Mouse (Mus musculus): ENCODE data around the gene Prkce.

The Prkce gene

GRCm38 (mm10) chr17:86615592-86616291 is 448.2 kb downstream of the Prkce start:
- DNase-seq (ENCODE audit: low spot score in 2 of 2) = no peak

DNA sequence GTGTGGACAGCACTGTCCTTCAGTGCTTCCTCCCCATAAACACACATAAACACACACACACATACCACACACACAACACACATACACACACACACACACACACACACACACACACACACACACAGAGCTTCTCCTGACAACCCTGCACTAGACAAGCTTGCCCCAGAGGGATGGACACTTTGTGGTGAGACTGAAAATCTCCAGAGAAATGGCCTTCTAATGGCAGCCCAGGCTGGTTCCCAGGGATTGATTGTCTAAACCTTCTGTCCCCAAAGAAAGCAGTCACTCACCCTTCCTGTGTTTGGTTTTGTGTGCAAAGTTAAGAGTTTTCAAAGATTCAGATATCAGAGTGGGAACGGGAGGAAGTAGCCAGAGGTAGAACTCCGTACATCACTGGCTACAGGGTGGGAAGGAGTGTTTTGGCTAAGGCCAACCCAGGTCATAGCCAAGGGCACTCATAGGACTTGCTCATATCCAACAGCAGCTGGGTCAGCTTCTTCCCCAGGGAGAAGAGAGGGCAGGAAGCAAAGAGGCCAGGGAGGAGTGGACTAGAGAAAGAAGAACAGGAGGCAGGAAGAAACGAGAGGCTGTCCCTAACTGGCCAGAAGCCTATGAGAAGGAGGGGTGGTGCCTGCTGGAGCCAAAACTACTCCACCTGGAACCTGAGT is 450.1 kb downstream of the Prkce start:
- no peak for DNase-seq (ENCODE audit: low spot score in 2 of 2)

GRCm38 (mm10) chr17:86618431-86618861 is 450.9 kb downstream of the Prkce start:
- no peak for DNase-seq (ENCODE audit: low spot score in 2 of 2)

DNA sequence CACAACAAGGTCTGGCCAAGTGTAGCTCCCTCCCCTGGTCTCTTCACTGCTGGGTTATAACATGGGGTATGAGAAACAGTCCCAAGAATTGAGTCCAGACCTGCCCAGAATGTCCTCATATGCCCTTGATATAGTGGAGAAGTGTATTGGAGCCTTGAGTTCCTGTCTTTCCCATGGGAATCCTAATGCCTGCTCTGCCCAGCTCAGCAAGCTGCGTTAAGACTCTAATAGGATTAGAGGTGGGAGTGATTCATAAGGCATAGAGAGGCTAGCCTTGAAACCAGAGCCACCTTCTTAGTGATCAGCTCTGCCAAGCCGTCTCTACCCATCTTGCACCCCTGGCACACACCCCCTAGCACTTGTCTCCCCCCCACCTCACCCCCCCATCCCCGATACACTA is 455.3 kb downstream of the Prkce start:
- DNase-seq (ENCODE audit: low spot score in 2 of 2) = no peak

GRCm38 (mm10) chr17:86626523-86626922 is 458.9 kb downstream of the Prkce start:
- no peak for DNase-seq (ENCODE audit: low spot score in 2 of 2)

DNA sequence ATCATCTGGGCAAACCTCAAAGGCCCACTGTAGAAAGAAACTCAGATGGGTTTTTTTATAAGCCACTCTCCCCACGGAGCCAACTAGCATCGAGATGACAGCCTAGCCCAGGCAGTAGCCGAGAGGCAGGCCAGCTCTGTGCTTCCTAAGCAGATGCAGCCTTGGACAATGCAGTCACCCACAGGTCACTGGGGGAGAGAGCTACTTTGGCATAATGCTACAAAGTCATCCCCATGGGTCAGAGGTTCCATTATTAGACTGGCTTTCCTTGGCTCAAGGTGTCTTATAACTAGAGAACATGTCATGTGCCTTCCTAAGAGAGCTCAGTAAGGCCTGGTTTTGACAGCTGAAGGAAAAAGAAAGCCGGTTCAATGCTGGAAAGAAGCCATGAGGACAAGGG is 465.5 kb downstream of the Prkce start:
- DNase-seq (ENCODE audit: low spot score in 2 of 2) = no peak

DNA sequence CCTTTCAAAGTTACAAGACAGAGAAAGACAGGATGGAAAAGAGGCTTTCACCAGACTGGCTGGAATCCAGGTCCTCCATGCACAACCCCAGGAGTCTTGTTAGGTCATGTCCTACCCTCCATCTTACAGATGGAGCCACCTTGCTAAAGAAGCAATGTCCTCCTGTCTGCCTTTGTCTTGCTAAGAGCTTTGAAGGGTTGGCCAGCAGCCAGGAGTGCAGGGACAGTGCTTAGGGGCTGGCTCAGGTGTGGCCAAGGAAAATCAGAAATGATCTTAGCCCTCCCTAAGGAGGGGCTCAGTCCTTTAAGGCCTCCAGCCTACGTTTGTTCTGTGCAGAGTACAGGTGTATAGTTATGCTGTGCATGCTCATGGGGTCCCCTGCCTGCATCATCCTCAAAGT is 469.7 kb downstream of the Prkce start:
- no peak for DNase-seq (ENCODE audit: low spot score in 2 of 2)

DNA sequence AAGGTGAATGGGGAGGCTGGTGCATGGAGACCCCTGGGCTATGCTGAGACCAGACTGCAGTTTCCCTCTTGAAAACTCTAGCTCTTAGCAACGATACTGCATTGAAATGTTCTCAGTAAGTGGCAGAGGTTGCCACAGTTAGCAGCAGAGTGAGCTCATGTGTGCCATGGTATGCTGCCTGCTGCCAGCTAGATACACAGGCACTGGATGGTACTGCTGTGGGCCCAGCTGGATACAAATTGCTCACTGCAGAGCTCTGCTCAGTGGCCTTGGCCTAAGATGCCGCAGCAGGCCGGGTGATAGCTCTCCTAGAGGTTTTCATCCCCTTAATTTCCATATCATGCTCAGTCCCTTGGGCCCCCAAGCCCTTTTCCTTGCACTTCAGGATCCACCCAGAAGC is 471.7 kb downstream of the Prkce start:
- no peak for DNase-seq (ENCODE audit: low spot score in 2 of 2)

GRCm38 (mm10) chr17:86647226-86647625 is 479.6 kb downstream of the Prkce start:
- DNase-seq (ENCODE audit: low spot score in 2 of 2) = no peak

DNA sequence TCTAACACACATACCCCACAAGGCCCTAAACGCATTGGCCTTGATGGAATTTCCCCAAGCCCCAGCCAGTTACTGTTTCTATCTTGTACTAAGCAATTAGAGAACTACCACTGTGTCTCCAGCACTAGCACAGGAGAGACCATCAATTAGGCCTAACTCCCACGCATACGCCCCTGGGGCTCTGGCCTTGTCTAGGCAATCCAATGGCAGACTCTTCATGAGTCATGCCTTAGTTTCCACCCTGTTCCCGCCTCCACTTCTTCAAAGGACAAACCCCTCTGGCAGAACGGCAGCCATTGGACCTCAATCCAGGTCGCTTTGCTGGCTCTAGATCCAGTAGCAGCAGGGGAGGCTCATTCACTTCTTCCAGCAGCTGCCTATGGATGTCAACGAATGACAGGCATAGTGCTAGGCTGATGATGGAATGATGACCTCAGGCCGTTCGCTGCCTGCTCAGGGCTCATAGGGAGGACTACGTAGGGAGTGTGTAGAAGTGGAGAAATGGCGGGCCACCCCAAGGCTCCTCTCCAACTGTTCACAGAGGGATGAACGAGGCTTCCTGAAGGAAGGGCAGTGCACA is 481.4 kb downstream of the Prkce start:
- DNase-seq (ENCODE audit: low spot score in 2 of 2) = no peak

GRCm38 (mm10) chr17:86650241-86650640 is 482.7 kb downstream of the Prkce start:
- DNase-seq (ENCODE audit: low spot score in 2 of 2) = no peak

DNA sequence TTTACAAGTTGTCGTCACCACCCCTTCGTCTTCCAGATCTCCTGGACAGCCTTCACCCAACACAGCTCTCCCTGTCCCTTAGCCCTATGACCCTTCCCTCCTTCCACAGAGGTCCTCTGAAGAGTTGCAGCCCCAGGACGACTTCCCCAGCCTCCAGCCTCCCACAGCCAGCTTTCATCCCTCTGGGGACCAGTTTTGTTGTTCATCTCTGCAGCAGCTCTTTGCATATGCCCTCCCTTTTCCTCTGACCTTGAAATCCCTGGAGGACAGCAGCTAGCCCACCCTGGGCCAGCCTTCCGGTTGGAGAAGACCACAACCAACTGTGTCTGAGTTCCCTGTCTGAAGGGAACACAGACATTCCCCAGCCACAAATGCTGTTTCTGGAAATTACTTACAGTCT is 483.5 kb downstream of the Prkce start:
- no peak for DNase-seq (ENCODE audit: low spot score in 2 of 2)

DNA sequence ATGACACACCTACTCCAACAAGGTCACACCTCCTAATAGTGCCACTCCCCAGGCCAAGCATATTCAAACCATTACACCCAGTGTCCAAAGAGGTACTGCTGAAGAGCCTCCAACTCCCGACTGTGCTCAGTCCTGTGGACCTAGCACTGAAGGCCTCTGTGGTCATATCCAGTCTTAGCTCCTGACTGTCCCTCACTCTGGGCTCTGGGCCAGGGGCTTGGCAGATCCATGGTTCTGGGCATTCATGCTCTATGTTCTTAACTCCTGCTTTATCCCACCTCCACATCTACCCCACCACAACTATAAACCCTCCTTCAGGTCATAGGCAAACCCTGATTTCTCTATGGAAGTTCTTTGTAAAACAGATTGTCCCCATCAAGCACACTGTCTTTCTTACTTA is 485.2 kb downstream of the Prkce start:
- DNase-seq (ENCODE audit: low spot score in 2 of 2) = no peak

DNA sequence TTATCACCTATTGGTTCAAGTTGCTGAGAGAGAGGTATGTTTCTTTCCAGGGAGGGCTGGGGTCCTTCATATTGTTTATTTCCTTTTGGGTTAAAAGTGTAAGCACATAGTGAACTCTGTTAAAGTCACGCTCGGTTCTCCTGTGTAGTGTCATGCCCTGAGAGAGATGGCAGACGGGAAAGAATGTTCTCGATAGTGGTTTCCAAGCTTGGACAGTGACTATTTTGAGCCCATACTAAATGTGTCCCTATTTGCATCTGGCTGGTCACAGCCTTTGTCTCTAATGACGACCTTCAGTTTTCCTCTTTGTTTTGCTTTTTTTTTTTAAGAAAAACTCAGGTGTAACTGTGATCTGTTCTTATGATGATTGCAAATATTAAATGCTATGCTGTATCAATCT is 488.8 kb downstream of the Prkce start:
- no peak for DNase-seq (ENCODE audit: low spot score in 2 of 2)

GRCm38 (mm10) chr17:86662301-86662700 is 494.7 kb downstream of the Prkce start:
- DNase-seq (ENCODE audit: low spot score in 2 of 2) = no peak

GRCm38 (mm10) chr17:86663471-86663870 is 495.9 kb downstream of the Prkce start:
- DNase-seq (ENCODE audit: low spot score in 2 of 2) = no peak

GRCm38 (mm10) chr17:86667836-86668600 is 500.4 kb downstream of the Prkce start:
- DNase-seq (ENCODE audit: low spot score in 2 of 2) = no peak

DNA sequence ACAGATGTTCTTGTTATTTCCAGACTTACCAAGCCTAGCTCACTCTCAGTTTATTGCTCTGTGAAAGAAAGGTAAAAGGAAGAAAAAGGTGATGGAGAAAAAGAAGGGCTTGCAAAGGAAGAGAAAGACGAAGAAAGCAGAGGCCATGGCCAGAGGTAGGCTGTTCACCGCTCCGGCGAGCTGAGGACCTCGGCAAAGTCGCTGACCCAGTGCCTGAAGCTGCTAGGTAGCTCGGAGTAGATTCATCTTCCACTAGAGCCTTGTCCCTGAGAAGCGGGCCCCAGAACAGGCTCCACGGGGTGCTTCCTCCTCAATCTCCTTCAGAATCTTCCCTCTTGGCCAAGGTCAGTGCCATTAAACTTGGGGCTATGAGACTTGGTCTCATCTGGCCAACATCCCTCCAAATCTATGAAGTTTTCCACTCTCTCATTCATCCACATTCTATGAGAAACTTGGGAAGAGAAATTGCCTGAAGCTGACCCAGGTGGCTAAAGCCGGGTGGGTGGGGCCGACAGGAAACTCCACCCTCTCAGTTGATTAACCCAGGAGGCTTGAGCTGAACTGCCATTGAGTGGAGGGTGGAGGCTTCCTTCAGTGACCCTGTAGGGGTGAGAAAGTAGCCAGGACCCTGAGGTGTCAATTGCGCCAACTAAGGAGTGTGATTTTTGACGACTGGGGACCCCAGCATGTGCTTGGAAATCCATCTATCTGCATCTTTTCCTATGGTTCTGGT is 502.2 kb downstream of the Prkce start:
- DNase-seq (ENCODE audit: low spot score in 2 of 2) = no peak

- no peak for DNase-seq (ENCODE audit: low spot score in 2 of 2)
These were observed 503.1 kb downstream of the Prkce start for GRCm38 (mm10) chr17:86670731-86671130.

- DNase-seq (ENCODE audit: low spot score in 2 of 2) = no peak
These were observed 507.4 kb downstream of the Prkce start for GRCm38 (mm10) chr17:86674971-86675370.

DNA sequence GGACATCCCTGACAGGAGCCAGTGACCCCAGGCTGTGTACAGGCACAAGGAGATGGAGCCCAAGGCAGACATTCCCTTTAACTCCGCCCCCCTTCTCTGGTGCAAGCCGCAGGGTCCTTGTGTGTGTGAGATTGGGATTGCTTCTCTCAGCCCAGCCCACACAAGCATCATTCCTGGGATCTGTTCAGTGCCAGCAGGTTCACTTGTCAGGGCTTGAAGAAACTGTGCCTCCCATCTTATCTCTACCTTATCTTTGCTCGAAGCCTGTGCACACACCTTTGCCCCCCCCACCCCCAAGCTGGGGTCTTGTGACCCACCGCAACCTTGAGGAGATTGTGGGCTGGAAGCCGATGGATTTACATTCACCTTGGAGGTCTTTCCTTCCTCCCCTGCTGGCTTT is 508.8 kb downstream of the Prkce start:
- DNase-seq (ENCODE audit: low spot score in 2 of 2) = no peak

- DNase-seq (ENCODE audit: low spot score in 2 of 2) = no peak
These were observed 509.3 kb downstream of the Prkce start for GRCm38 (mm10) chr17:86676909-86677308.
